Mouse (Mus musculus) gastrocnemius, postnatal 14 days (tissue): Measurements from ENCODE around the gene Capzb. TPM values are rescaled to one million over a fixed set of nuclear protein-coding genes. Genes with fewer than 3 reads are reported as not detected.

Source experiments
- DNase-seq: peaks from one replicate; pipeline ENCODE4 v3.0.0; 2021; ENCODE audit warnings: mixed read lengths
- intact Hi-C: fragments of 180-260 bp; cut with DNase I; formaldehyde crosslinking; loops from one replicate; pipeline ENCODE4 v1.15.1; 2025; ENCODE audit warnings: low total_unique reads
- total RNA-seq, 2 experiments: library from RNA; stranded (reverse); gene quantifications; 2 replicates each; pipeline ENCODE4 v1.2.3; 2021

Capzb gene
- total RNA-seq, 2 experiments from 2014 or later, result 590 to 617 TPM

DNA sequence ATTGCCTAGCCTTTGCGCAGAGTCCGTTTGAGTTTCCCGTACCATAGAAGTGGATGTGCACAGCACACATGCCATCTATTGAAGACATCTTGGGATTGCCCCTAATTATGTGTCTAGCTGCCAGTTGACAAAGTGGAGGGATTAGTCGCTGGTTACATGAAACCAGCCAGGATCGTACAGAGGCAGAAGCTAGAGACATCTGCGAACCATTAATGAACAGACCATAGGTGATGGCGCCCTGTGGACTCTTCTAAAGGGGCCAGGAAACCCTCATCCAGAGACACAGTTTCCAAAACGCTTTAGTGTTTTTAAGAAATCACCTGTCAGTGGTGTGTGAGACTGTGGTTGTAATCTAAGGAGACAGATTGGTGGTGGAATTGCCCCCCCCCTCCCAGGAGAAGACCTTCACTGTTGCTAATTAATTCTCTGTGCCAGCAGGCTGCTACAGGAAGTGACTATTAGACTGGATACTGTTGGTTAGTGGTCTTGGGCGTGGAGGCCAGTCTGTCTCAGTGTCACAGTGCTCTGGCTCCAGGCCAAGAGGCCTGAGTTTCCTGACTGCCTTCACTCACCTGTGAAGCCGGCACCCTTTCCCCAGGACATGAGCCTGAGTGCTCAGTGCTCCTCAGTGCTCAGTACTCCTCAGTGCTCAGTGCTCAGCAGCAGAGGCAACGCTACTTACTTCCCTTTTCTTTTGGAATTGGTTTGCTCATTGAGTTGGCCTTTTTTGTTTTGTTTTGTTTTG lies 37.8 kb downstream of the Capzb start:
- intact Hi-C loops, result loop anchor here (5.0 kb wide), 1 partner anchor 43 kb away; no protein-coding TSS in a partner anchor
- no peak for DNase-seq

DNA sequence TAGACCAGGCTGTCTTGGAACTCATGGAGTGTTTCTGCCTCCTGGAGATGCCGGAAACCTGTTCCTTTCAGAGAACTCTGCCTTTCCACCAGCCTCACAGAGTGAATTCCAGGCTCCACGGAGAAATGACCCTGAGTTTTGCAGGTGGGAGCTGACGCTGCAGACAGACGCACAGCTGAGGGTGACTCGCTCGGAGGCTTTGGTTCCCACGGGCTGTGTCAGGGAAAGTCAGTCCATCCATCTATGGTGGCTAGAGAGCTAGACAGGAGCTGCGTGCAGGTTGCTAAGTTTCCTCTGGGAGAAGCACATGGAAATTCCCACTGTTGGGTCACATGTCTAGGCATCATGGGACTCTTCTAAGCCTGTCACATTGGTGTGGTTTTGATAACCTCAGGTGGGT lies 38.5 kb downstream of the Capzb start:
- no peak for DNase-seq
- intact Hi-C loops, result loop anchor here (5.0 kb wide), 1 partner anchor 44 kb away; no protein-coding TSS in a partner anchor

DNA sequence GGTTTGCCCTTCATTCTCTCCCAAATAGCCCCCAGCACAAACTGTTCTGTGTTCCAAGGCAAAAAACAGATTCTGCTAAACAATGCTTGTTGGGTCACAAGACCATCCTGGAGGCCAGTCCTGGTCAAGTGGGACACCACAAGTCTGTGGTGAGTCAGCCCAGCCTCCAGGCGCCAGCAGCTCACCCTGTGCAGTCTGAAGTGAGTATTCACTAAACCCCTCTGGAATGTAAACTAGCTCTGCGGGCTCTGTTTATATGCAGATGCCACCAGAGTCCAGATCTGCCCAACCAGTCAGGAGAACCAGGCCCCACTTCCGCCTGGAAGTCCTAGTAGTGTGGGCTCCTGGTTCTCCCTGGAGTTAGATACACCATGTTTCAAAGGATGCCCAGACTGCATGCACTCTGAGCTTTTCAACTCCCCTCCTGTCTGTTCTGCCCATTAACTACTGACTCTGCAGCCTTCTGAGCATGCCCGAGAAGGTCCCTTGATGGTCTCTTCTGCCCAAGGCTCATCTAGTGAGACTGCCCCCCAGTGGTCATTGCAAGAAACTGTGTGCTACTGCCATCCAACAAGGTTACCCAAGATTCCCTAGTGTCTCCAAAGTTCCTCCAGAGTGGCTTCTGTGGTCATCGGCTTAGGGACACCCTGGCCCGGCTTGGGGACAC lies 39.9 kb downstream of the Capzb start:
- intact Hi-C loops, result loop anchor here (5.0 kb wide), 1 partner anchor 45 kb away; no protein-coding TSS in a partner anchor
- DNase-seq, result peak; percentile 62

DNA sequence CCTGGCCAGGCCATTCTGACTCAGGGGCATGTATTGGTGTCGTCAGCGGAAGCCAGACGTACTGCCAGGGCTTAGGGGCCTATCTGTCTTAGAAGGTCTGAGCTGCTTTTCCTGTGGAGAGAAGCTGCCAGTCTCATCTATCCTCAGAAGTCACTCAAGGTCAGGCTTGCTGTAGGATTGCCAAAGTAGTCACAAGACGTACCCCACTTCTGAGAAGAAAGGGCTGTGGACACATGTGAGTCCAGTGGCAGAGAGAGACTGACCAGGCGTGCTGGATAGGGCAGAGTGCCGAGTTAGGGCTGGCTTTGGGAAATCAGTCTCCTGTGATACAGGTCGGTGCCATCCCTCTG lies 40.4 kb downstream of the Capzb start:
- DNase-seq, result no peak
- intact Hi-C loops, result loop anchor here (5.0 kb wide), 1 partner anchor 46 kb away; no protein-coding TSS in a partner anchor

DNA sequence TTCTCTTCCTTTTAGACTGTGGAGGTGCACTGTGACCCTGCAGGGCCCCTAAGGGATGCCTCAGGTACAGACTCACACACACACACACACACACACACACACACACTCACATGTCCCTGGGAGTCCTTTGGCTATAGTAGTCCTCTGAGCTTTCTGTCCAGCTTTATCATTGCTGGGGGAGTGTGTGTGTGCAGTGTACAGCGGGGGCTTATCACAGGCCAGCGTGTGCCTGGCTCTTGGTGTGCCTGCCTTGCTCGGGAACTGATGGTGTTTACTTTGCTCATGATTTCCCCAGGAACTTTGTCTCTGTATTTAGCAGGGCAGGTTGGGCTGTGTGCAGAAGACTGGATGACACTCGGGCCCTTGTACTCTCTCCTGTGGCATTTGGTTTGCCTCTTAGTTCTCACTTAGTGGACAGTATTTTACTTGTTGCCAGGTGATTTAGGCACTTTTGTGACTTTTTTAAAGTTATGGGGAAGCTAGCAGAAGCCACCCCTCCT lies 41.1 kb downstream of the Capzb start:
- intact Hi-C loops, result loop anchor here (5.0 kb wide), 1 partner anchor 47 kb away; no protein-coding TSS in a partner anchor
- no peak for DNase-seq

DNA sequence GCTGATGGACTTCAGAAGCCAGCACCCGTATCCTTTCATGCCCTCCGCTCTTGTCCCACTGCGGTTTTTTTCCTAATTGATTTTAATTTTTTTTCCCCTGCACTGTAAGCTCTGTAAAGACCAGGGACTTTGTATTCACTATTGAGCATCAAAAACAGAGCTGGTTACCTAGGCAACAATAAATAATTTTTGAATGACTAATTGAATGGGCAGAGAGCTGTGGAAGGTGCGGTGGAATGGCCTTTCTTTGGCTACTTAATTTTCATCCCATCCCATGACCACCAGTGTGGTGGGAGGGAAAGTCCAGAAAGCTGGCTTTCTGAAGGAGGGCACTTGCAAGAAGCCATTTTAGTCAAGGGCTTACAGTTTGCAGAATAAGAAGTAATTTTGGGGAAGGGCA lies 41.6 kb downstream of the Capzb start:
- no peak for DNase-seq
- intact Hi-C loops, result loop anchor here (5.0 kb wide), 1 partner anchor 47 kb away; no protein-coding TSS in a partner anchor

DNA sequence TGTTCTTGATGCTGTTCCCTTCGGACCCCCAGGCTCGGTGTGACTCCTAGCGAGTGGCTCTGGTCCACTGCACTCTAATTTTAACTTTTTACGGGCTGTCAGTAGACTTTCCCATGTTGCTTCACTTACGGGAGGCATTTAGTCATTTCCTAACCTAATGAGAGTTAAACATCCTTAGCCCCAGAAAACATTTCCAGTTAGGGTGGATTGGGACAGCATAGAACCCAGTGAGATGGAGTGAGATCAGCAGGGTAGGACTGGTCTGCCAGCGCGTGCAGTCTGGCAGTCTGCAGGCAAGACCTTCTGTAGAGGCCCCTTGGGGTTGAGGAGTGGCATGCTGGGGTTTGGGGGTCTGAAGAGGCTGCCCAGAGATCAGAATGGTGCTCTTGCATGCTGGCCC lies 42.9 kb downstream of the Capzb start:
- intact Hi-C loops, result no loop called here
- no peak for DNase-seq

DNA sequence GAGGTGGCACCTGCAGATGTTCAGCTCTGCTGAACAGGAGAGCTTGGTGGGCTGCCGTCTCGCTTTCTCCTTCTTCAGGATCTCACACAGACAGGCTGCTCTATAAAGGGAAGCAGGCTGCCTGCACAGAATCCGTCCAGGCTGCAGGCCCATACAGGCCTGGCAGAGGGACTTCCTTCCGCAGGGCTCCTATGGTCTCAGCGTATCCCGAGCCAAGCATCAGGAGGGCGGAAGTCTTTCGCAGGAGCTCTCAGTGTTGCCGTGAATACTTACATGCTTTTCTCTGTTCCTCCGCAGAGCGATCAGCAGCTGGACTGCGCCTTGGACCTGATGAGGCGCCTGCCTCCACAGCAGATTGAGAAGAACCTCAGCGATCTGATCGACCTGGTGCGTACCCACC lies 45.9 kb downstream of the Capzb start:
- DNase-seq, result no peak
- intact Hi-C loops, result no loop called here

DNA sequence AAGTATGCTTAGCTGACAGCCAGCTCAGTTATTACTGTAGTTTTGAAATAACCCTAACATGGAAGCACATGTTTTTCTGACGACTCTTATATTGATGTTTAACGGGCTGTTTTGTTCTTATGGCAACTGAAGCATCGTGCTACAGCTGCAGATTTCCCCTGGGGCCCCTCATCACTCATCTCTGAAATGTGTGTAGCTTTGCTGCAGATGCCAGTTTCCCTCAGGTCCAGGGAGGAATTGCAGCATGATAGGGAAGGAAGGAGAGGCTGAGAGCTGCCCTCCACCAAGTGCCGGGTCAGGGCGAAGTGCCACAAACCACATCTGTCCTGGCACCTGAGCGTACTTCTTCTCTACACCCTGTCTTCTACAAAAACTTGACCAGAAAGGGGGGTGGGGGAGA lies 47.6 kb downstream of the Capzb start:
- intact Hi-C loops, result no loop called here
- no peak for DNase-seq

DNA sequence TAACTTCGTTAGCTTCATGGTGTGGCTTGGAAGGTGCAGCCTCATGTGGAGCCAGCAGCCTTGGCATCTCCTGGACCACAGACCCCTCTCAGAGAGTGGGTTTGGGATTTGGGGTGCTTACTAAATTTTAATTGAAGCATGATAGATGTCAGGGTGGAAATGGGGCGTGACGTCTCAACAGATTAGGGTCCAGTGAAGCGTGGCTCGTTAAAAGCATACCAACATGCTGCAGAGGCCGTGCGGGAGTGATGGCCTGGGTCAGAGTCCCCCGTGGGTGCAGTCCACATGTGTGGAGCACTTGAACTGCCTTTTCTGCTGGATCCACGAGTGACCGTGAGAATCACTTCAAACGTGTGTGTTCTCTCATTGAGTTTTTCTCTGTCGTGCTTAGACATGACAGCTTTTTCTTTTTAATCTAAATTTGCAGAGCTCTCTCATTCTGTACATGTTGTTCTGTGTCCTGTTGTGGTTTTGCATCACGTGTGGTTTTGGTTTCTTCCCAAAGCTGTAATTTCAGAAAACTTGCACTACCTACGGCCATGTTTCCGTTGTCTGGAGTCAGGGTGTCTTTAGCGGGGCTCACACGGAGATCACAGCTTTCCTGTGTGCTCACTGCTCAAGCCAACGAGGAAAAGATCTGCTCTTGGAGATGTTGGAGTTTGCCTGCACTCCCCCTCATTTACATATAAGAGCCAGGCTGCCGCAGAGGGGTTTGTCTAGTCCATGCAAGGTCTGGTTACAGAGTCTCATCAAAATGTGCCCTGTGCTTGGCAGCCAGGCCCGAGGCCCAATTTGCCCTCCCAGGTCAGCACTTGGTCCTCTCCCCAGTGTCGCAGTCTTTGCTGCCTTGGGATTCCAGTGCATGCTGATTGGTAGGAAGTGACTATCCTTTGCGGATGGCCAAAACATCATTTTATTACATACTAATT lies 49.2 kb downstream of the Capzb start:
- DNase-seq, result peak; percentile 60
- intact Hi-C loops, result no loop called here

DNA sequence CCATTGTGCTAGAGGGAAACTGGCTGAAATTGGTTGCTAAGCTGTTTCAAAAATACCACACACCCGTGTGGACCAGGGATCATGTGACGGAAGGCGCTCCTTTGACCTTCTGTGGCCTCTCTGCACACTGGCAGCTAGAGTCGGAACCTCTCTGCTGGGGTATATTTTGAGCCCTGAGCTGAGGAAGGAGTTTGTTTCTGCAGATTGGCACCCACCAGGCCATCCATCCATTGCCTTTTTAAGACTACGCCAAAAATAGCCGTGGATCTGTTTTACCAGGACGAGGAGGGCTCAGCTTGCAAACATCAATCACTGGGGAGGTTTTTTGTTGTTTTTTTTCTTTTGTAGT lies 49.9 kb downstream of the Capzb start:
- intact Hi-C loops, result no loop called here
- DNase-seq, result peak; percentile 43

DNA sequence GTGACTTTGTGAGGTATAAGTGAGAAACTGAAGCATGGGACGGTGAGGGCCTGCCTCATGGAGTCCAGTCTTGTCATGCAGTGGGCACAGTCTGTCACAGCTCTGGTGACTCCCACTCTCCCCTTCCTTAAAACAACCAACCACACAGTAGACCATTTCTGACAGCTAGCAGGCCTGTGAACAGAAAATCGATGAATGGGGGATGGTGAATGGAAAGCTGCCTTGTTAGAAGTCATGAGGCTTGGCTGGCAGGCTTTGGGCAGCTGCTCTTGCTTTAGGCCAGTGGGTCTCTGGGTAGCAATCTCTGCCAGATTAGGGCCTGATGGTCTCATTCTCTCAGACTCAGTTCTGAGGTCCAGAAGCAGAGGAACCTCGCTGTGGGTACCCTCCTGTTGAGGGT lies 51.5 kb downstream of the Capzb start:
- intact Hi-C loops, result no loop called here
- no peak for DNase-seq

DNA sequence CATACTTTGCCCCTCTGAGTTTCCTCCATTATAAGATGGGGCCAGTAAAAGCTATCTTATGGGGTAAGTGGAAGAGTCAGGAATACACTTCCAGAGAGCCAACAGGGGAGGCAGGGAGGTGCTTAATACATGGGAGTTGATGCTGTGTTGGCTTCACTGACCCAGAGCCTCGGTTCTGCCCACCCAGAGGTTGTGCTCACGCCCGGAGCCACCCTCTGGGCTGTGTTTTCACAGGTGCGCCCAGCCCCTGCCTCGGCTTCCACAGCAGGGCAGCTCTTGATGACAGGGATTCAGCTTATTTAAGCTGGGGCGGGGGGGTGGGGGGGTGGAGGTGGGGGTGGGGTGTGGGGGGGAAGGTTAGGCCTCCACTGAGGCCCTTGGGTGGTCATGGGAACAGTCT lies 52.1 kb downstream of the Capzb start:
- intact Hi-C loops, result no loop called here
- no peak for DNase-seq

DNA sequence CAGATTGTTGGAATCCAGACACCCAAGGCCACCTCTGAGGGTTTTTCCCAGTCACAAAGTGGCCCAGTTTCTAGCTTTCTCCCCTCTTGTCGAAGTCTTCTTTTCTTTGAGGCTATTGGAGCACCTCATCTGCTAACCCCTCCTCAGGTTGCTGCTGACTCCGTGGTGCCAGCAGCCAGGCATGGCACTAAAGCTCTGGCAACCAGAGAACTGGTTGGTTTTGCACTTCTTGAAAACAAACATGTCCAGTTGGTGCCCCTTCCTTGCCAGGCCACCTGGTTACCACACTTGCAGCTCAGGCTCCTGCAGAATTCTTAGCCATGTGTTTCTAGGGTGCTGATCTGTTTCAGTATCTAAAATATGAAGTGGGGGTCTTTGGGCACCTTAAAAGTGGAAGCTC lies 52.8 kb downstream of the Capzb start:
- peak; percentile 39 for DNase-seq
- intact Hi-C loops, result no loop called here

DNA sequence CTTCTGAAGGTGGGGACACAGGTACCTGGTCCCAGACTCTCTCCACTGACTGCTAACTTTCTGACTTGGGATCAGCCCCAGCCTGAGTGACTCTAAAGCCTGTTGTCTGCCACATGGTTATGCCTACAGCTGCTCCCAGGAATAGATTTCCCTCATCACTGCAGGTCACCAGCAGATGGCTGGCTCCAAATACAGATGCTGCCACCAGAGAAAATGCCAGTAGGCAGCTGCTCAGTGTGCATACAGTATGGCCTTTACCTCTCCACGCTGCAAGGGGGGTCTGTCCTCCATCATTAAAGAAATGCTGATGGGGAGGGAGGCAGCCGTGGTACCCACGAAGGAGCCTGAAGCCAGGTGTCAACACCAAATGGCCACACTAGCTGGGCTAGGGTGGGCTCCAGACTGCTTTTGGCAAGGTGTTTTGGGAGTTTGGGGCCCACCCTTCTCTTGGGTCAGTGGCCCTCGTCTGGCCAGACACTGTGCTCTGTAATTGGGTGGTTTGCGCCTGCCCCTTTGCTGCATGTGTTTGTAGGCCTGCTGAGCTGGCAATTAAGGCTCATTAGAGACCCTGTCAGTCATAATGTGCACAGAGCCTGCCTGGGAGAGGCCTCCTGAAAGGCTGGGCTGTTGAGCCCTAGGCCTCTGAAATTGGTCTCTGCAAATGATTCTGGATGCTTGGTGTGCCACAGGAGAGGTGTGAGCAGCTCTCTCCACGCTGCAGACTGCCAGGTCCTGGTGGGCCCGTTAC lies 53.6 kb downstream of the Capzb start:
- no peak for DNase-seq
- intact Hi-C loops, result no loop called here

DNA sequence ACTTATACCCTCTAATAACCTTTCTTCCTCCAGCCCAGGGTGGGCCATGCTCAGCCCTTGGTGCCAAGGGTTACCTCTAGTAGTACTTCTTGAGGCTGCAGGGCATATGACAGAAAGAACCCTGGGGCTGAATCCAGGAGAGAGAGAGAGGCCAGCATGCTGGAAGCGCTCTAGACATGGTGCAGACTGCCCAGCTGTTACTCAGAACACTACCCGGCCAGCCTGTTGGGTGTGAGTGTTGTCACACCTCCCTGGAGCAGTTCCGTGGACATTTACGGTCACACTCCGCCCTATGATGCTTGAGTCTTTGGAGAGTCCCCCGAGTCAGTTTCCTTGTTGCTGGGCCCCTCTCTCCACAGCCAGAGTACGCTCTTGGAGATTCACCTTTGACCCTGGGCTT lies 55.3 kb downstream of the Capzb start:
- intact Hi-C loops, result no loop called here
- peak; percentile 37 for DNase-seq

DNA sequence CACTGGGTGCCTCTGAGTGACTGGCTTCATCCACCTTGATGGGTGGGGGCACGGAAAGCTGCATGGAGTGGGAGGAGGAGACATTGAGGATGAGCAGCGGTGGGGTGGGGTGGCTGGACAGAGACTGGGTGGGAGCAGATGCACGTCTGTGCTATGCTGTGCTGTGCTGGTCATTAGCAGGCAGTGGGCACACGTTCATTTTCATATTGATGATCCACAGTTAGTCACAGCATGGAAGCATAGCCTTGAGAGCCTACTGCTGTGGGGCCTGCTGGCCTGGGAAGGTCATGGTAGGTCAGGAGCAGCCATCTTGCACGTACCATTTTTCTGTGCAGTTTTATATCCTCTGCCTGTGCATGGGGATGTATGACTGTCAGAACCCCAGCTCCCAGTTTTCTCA lies 56.0 kb downstream of the Capzb start:
- no peak for DNase-seq
- intact Hi-C loops, result no loop called here

DNA sequence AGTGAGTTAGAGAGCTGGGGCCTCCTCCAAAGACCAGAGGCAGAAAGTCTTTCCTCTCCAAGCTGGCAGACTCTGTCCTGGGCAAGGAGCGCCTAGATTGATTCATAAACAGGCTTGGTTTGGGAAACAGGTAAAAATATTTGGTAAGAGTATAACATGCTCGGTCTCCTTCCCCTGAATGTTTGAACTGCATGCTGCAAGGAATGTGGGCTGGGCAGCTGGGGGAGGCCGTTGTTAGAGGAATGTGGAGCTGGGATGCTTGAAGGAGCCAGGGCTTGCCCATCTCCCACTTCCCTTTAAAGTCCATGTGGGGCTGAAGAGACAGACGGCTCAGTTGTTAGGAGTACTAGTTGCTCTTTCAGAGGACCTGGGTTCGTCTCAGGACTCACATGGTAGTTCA lies 57.3 kb downstream of the Capzb start:
- DNase-seq, result no peak
- intact Hi-C loops, result loop anchor here (5.0 kb wide), 1 partner anchor 163 kb away; no protein-coding TSS in a partner anchor

DNA sequence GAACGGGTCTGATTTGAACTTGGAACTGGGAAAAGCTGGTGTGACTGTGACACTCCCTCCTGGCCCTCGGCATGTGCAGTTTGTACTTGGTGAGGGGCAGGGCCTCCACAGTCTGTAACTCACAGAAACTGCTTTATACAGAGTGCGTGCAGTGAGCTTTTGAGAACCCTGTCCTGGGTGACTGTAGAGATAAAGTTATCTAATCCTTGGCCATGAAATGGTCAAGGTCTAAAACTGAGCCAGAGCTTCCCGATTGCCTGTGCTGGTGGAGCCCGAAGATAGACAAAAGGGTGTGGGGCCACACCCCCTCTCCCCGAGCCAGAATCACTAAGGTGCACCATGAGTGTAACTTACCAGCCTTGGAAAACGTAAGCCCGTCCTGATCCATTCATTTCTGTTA lies 58.2 kb downstream of the Capzb start:
- intact Hi-C loops, result loop anchor here (5.0 kb wide), 1 partner anchor 164 kb away; no protein-coding TSS in a partner anchor
- DNase-seq, result no peak
